Mouse (Mus musculus) megakaryocyte, embryonic 14.5 days (primary cell): ENCODE measurements around the gene Lhx2.

Experiments
- FLI1 ChIP-seq: IDR thresholded peaks from 2 replicates; pipeline ENCODE4 v1.6.1; 2012; ENCODE audit warnings: low read length, inconsistent platforms, mixed read lengths
- GATA1 ChIP-seq: IDR thresholded peaks from 3 replicates; pipeline ENCODE4 v1.6.1; 2012; ENCODE audit warnings: mixed read lengths, low read length, inconsistent platforms, borderline replicate concordance

GRCm38 (mm10) chr2:38380136-38381083, 41.3 kb downstream of the Lhx2 start:
- TF ChIP-seq GATA1 (no peak), FLI1 (no peak)
